Mouse (Mus musculus) olfactory bulb, adult 2 months (tissue): Measurements from ENCODE around the gene Jarid2.

ENCODE experiments used
- CTCF ChIP-seq: fragments of 200-500 bp; IDR thresholded peaks from 2 replicates; pipeline ENCODE4 v1.5.1; 2012; ENCODE audit warnings: low read depth, mild to moderate bottlenecking, low read length, moderate library complexity; ENCODE audit not compliant: insufficient read depth
- POLR2A ChIP-seq: fragments of 200-500 bp; IDR thresholded peaks from 2 replicates; pipeline ENCODE4 v1.6.1; 2012; ENCODE audit warnings: mild to moderate bottlenecking, low read depth, low read length, moderate library complexity; ENCODE audit not compliant: insufficient read depth

DNA sequence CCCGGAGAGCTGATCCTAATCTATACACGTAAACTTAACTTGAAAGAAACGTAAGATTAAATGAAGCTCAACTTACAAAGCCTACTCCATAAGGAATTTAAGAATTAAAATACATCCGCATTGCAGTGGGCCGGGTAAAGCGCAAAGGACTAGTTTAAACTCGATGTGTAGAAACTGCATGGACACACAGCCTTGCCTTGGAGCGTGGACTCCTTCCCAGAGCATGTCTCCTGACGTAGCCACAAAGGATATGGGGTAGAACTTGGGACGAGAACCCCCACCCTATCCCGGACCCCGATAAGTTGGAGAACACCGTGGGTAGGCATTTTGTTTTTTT is 3.7 kb downstream of the Jarid2 start:
- TF ChIP-seq CTCF (no peak), POLR2A (no peak)
